Mouse (Mus musculus) lung, postnatal 10 days (tissue): ENCODE data around the gene Plch1.

Experiments used
- DNase-seq: peaks from one replicate; pipeline ENCODE4 v3.0.0; 2021

Gene Plch1

DNA sequence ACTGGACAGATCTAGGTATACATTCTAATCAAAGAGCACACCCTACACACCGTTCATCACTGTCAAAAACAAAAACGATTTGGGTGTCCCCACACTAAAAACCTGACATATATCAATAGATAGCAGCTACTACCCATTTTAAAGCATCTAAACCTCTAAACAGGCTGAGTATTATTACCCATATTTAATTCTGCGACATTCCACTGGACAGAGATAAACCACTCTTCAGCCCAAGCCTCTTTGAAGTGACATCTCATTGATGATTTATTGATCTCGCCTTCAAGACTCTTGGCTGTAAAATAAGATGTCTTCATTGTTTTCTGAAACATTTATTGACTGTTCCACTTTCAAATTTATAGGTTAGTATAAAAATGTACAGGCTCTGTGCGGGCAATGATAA is 46.4 kb downstream of the Plch1 start:
- no peak for DNase-seq

DNA sequence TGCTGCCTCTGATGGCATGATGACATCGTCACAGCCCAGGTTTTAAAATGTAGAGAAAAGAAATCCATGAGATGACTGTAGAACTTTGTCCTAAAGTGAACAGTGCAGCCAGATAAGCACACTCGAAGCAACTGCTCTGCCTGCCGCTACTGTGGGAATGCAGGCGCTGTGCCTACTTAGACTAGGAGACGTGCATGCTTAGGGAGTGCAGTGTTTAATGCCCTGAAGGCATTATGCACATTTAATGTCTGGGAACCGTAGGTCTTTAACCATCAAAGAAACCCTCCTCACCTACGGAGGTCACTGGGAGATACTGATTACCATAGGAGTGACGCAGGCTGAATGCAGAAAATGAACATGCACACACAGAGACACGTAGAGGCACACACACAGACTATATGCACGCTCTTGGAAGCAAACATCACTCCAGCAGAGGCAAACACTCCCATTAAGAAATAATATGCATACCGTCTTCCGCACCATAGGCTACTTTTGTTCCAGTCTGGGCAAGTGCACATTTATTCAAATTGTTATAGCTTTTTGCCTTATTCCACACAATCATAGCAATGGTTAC is 48.1 kb downstream of the Plch1 start:
- DNase-seq, result no peak

DNA sequence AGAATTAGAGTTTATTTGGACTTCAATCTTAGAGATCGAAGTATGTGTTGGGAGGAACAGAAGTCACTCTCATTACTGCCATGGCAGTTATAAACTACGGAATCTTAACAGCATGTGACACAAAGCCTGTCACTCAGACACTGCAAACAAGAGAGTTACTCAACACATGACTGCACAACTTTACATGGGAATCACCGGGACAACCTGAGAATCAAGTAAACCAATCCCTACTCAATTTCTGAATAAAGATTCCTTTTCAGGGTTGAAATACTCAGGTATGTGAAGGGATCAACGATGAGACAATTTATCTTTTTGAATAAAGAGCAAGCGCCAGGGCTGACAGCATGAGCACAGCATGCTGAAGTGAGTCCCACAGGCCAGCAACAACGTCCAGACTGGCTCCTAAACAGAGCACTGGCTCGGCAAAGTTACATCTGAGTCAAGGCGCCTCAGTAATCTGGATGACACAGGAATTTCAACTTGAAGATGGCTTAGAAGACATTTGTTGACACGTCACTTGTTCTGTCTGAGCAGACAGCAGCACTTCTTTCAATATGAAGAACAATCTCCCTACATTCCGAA is 49.4 kb downstream of the Plch1 start:
- no peak for DNase-seq

DNA sequence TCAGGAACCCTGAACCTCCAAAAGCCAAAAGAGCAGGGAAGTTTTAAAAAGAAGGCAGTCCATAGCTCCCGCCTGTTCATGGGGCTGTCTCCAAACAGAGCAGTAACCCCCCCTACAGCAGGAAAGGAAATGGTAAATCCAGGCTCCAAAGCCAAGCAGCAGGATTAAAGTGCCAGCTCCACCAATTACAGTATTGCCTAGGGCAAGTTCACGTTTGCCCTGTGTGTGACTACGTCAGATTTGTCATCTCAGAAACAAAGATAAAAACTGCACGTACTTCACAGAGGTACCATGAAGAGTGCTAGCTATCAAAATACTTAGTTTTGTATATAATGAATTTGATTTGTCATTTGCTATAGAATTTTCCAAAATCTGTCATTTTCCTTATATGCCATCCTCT is 55.1 kb downstream of the Plch1 start:
- DNase-seq, result no peak

DNA sequence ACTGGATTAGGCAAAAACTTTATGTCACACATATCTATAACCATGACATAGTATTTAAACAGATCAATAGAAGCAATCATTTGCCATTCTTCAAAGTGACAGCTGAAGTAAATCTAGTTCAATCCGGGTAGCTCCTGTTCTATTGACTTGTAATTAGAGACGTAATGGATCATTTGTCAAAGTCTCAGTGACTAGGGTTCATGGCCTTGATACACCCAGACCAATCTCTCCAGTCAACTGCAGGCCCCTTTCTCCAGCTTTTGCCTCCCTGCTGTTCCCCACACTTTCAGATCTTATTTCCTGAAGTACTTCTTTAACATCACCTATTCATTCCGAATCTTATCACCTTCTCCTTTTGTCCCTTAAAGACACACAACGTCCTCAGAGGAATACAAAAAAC is 56.8 kb downstream of the Plch1 start:
- DNase-seq, result no peak

DNA sequence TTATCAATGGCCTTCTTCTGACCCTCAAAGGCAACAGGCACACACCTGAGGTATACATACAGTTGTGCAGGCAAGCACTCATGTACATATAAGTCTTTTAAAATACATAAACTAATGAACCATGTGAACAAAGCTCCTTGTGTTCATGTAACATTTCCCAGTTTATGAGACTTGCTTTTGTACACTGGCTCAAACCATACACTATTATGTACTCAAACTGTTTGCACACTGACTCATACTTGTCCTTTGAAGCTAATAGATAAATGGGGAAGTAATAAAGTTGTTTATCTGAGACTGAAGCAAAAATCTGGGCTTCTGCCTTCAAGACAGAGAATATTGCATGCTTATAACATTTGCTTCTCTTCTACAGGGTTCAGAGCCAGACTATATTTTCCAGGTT is 61.5 kb downstream of the Plch1 start:
- no peak for DNase-seq

DNA sequence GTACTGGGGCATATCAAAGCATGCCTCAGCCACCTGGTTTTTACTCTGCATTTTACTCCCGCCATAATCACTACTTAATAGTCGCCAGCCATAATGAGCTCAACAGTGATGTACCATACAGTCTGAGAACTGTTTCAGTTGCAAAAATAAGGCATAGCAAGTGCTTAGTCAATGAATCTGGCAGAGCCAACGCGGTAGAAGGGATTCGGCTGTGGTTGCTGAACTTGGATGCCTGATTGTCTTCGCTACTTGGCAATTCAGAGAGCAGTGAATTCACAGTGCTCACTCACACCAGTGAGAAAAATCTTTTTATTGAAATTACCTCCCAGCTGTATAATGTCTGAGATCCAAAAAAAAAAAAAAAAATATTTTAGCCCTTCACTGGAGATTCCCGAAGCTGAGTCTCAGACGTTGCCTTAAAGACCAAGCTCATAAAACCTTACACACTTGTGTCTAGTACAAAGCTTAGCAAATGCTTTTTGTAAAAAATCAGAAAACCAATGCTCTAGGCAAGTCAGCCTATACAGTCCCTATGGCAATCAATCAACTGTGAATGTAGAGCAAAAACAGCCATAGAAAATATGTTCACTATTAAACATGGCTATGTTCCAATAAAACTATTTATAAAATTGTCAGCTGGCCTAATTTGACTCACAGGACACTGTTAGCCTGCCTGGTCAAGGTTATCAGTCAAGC is 62.2 kb downstream of the Plch1 start:
- DNase-seq, result no peak

DNA sequence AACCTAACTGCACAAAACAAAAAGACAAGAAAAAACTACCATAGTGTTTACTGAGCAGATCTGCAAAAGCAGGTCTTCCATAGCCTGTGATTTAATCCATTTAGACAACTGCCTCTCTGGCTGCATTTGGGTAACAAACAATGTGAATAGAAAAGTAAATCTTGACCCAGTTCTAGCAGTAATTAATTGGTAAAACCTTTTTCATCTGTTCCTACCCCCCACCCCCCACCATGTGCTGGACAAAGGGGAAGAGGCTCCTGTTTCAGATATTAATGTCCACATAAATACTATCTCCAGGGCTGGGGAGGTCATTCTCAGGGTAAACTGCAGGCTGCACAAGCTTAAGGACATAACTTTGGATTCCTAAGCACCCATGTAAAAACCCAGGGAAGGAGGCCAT is 63.5 kb downstream of the Plch1 start:
- DNase-seq, result no peak

DNA sequence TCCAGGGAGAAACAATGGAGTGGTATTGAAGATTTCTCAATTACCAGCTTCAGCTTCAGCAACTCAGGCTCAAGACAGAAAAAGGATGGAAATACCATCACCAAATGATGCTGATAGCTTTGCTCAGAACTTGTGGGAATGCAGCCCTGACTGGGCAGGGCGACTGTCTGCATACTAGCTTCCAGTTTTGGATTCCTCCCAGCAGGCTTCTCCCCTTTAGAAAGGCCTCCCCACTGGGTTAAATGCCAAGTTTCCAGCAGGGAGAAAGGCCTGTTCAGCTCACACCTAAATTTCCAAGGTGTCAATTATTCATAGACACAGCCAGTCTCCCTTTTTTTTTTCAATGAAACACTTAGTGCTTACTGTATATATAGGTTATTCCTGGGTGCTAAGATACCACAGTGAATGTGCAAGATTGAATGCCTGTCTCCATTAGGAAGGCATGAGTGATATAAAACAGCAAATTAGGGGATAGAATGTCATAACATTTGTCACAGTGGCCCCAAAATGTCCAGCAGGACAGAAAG is 75.3 kb downstream of the Plch1 start:
- DNase-seq, result no peak

DNA sequence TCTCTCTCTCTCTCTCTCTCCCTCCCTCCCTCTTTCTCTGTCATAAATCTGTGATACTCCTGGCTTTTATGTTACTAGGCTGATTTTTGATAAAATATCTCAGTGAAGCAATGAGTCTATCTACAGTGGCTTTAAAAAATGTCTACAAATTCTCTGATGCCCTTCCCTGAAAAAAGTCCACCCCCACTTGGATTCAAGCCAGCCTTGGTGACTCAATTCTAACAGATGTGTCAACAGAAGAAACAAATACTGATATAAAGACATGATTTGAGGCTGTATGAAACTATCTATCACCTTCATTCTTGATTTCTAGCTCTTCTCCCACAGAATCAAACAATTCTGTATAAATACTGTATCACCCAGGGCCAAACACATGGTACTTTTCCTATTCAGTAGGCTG is 76.6 kb downstream of the Plch1 start:
- no peak for DNase-seq

DNA sequence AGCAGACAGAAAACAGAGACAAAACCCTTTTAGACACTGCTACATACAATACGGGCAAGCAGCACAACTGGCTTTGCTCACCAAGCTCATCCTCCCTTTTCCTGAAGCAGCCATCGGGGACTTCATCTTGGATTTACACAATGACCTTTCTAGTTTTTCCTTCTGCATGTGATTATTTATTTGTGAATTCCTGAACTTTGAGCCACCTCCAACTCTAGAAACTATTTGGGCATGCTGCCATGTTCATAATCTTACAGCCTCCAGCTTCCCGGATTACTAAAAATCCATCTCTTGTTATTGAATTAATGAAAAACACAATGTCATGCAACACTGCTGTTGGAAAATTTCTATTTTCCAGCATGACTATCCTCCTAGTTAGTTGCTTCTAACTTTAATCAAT is 84.1 kb downstream of the Plch1 start:
- no peak for DNase-seq

DNA sequence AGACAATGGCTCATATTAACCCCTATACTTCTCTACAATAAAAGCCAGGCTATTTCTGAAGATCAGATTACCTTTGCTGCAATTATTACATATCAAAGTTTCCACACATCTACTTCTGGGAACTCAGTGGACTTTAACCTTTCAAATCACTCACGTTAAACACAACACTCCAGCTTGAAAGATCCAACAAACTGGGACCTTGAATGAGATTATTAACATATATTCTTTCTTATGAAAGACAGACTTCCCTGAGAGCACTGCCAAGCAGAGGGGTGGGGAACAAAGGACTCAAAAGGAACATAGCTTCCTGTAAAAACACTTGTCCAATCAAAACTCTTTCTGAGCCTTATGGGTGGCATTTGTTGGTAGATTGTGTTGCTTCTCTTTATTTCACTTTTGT is 85.1 kb downstream of the Plch1 start:
- DNase-seq, result no peak

DNA sequence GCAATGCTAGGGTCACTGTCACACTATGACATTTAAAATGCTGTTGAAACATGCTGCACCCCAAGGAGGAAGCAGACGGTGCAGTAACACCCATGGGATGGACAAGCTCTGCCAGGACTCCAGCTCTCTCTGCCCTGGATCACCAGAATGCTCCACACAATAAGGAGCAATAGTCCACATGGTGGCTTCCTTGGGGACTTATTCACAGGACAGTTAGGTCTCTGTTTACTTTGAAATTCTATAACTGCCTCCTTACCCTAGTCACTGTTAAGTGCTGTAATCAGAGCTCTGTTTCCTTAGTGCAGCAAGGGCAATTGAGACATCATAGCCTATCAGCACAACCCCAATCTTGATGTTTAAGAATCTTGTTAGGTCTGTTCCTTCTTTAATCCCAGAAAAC is 92.4 kb downstream of the Plch1 start:
- DNase-seq, result no peak

DNA sequence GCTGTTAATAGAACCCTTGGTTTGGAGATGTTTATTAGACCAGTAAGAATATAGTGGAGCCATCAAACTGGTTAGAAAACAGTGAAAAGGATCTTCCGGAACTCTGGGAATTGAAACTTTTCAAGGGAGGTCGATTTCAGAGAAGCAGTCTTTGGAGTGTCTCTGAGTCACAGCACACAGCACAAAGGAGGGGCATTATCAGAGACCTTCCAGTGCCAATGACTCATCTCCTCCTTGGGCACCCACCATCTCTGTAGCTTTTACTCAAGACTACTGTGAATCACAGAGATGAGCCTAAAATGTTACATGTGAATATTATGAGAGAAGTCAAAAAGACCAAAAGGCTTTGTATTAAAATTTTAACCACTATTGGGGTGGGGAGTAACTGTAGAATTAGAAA is 93.8 kb downstream of the Plch1 start:
- no peak for DNase-seq

DNA sequence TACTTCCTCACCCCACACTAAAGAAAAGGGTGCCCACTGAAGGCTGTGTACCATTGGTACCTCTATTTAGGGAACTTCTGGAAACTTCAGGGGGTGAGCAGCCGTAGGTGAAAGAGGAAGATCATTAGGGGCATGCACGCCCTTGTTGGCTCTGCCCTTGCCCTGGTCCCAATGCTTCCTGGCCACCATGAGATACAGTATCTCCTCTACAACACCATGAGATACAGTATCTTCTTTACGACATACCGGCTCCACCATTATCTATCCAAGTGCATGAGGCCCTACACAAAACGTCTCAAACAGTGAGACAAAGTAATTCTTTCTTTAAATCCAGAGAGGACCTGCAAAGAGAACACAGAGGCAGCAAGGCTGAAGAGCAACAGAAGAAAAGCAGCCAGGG is 98.6 kb downstream of the Plch1 start:
- DNase-seq, result no peak

DNA sequence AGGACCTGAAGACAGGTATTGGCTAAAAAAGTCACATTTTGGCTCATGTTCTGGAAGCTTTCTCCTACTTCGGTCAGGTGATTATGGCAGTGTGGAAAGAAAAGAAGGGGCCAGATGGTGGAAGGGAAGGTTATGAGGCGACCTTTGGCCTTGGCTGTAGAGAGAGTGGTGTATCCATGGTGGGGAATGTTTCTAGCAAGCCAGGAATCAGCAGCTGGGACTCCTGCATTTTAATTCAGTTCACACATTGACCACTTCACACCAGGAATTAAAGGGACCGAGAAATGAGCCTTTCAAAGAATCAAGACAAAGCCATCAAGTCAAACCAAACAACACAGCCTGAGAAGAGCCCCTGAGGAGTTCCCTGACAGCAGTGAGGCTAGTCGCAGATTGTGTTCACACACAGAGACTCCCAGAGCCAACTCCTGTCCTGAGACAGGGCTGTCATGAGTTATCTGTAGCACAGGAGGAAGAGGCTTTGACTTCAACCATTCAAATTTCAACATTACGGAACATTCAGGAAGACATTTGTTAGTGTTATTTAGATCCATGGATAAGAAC is 112.4 kb downstream of the Plch1 start:
- no peak for DNase-seq

DNA sequence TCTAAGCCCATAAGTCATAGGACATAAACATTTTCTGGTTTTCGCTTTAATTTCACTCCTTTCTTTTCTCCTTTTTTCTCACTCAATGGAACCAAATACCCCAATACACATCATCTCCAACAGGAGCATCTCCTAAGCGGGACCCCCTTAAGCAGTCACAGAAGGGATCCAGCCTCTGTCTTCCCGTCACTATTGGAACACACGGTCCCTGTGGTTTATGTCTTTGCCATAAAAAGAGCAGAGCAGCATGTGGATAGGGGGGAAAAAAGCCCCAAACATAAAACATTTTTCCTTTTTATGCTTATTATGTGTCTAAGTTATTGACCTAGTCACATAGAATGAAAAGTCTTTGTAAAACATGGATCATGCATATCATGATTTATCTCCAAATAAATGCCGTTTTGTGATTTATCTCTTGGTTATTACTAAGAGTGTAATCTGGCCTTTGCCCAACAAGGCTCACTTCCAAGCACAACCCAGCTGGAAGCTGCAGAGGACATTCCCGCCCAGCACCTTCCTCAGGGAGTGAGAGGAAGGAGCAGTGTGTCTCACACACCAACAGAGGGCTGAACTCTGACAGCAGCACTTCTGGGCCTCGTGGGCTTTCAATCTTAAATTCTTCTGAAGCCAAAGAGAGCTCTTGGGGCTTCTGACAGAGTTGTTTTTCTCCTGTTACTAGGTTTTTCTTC is 126.5 kb downstream of the Plch1 start:
- peak; percentile 1 for DNase-seq

DNA sequence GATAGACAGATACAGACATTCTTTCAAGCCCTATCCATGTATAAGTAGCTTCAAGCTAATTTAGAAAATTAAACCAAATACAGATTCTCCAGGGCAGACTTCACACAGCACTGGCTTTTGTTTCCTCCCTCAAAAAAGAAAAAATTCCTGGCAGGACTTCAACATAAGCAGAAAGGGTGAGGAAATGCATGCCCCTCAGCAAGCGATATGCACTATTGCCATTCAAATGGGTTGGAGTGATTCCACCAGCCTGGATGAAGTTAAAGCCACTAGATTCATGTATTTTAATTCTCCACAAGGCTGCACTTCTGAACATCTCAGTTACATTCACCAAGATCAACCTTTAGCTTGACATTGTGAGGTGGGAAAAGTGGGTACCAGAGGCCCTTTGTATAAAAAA is 138.5 kb downstream of the Plch1 start:
- no peak for DNase-seq

DNA sequence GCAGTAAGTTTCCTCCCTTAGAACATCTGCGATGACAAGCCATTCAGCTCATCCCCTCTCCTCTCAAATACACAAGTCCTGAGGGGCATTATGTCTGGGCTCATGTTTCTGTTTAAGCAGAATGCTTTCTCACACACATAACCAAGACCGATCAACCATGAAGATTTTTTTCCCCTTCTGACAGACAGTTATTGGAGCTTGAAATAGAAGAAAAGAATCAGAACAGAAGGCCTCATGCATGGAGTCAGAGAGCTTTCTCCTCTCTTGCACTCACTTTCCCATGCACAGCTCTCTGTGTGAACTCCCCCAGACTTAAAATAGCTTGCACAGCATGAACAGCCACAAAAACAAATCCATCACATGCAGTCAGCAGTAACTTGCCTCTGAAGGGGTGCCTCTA is 159.2 kb downstream of the Plch1 start:
- DNase-seq, result no peak

DNA sequence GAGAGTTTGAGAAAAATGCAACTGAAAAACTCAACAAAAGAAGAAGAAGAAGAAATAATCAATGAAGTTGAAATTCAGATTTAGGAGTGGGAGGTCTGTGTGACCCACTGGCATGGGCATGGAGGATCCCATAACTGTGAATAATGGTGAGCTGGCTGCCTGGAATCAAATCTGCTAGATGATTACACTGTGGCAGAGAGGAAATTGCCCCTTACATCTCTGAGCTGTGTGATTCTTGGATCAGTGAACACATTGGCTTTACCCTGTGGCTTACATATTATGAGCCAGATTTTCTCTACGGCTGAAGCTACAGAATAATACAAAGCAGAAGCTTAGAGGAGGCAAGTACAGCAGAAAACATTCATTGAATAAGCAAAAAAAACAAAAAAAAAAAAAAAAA is 170.9 kb downstream of the Plch1 start:
- DNase-seq, result no peak

DNA sequence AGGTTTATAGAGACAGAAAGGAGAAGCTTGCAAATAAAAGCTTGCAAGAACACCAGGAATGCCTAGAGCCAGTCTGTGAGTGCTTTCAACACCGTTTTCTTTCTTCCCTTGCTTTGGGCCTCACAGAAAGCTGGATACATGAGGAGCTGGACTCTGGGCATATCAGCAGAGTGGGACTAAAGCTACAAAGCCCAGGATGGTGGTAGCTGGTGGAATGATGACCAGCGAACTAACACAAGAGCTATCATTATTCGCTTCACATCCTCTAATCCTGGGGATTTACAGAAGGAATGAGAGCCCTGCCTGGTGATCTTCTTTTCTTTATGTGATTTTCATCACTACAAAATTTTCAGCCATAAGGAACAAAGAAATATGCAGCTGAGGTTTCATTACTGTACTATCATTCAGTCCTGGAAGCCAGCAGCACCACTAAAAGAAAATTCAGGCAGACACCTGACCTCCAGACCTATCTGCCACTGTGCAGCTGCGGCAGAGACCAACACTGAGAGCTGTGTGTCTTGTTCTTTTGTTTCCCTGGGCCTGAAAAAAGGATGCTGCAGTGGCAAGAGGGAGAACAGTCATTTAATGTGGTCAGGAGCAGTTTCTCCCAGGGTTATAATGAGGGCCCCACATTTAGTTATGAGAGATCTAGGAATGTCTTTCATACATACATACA is 172.5 kb downstream of the Plch1 start:
- no peak for DNase-seq

DNA sequence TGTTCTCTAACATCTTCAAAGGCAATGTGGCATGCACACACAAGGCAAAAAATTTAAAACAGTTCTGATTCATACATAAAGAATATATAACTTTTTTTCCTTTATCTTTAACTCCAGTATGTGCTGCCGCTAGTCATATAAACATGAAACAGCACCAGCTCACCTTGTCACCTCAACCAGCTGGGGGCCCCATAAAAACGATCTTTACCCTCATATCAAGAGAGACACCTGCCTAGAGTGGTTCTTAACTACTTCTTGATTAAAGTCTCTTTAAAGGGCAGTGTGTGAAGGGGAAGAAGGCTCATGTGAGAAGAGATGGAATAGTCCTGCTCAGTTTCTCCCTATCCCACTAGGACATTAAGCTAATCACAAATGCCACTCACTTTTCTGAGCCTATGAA is 205.6 kb downstream of the Plch1 start:
- DNase-seq, result no peak

DNA sequence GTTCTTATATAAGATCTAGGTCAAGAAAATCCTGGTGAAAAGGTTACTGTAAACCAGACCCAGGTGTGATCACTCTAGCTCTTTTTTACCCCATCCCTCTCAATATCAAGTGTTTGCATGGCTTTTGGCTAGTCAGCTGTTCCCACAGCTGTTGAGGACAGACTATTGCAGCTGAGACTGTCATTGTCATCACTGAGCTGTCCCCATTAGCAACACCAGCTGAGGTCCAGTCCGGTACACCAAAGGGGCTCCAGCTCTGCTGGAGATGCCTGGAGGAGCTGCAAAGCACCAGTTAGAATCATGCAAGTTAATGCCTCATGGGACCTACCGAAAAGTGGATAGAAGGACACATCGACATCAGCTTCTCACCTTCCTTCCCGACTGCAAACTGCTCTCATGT is 206.5 kb downstream of the Plch1 start:
- no peak for DNase-seq
